Mouse (Mus musculus): Measurements from ENCODE around the gene Ulk3. TPM values are rescaled to one million over a fixed set of nuclear protein-coding genes. Genes with fewer than 3 reads are reported as not detected.

The Ulk3 gene
- 14.0 and 14.6 TPM in 2 replicates for polyA plus RNA-seq (2012; rRNA removed; ENCODE audit: low replicate concordance)

GRCm38 (mm10) chr9:57589224-57590126 is at the start of gene Ulk3:
TSS of gene Ulk3 (plus strand) at chr9:57589452.

DNA sequence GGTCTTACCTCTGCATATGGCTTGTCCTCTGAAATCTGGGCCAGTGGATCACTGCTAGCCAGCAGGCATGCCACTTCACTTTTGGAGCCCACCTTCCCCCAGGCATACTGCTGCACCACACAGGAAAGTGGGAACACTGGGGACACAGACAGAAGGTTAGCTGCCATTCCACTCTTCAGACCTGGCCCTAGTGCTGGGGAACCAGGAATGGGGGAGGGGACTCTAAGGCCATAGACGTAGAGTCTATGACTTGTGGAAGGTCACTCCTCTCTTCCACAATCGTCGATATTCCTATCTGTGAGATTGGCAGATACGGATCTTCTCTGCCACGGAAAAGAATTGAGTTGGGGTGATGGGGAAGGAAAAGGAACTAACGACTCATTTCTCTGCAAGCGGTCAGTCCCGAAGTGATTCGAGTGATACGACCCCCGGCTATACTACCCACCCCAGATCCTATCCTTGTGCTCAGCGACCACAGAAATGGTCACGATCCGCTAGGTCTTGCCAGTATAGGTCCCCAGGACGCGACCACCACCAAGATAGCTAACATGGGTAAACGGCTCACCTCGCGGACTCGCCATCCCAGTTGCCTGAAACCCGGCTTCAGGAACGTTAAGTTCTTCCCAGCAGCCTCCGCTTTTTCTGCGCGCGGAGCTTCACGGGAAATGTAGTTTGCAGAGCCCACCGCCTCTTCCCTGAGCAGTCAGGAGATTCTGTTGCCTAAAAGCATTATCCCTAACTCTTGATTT is 36.9 kb upstream of the Ulk3 start, which contains the start of gene Mpi:
TSS of gene Mpi (minus strand) at position 625 of the 749 bp plus-strand sequence.

GRCm38 (mm10) chr9:57560861-57561710 is 28.2 kb upstream of the Ulk3 start, which contains the start of gene Scamp2:
TSS of gene Scamp2 (plus strand) at chr9:57560943.

GRCm38 (mm10) chr9:57606139-57606851 is 17.0 kb downstream of the Ulk3 start, which contains the start of gene Cplx3:
TSS of gene Cplx3 (minus strand) at chr9:57606281.

DNA sequence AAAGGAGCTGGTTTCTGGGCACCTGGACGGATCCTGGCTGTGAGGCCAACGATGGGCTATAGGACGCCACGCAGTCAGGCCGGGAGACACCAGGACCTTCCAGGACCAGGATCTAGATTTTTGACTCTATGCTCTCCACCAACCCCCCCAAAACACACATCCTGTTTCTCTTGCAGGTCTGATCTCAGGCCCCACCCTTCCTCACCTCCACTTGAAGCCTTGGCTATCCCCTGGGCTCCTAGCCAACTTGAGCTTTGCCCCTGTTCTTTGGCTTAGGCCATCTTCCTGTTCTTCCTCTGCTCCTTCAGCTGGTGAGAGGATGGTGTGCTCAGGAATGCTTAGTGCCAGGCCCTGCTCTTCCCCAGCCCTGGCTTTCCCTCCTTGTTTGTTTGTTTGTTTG is 31.4 kb downstream of the Ulk3 start, which contains the start of gene Lman1l:
TSS of gene Lman1l (minus strand) at position 101 of the 400 bp plus-strand sequence.

Other genes starting within 250 kb of the Ulk3 start
- 17.8 and 25.2 TPM in 2 replicates for gene Ppcdc, start 149.3 kb upstream of the Ulk3 start, polyA plus RNA-seq (2012; rRNA removed; ENCODE audit: low replicate concordance)
- 134 and 141 TPM in 2 replicates for gene Scamp5, start 121.4 kb upstream of the Ulk3 start, polyA plus RNA-seq (2012; rRNA removed; ENCODE audit: low replicate concordance)
- 3.0 and 7.2 TPM in 2 replicates for gene Rpp25, start 85.4 kb upstream of the Ulk3 start, polyA plus RNA-seq (2012; rRNA removed; ENCODE audit: low replicate concordance)
- gene Cox5a, start 68.2 kb upstream of the Ulk3 start, polyA plus RNA-seq (2012; rRNA removed; ENCODE audit: low replicate concordance) = 1,517 and 2,988 TPM in 2 replicates
- gene Fam219b, start 51.9 kb upstream of the Ulk3 start, polyA plus RNA-seq (2012; rRNA removed; ENCODE audit: low replicate concordance) = 5.5 and 9.4 TPM in 2 replicates
- gene Mpi, start 36.7 kb upstream of the Ulk3 start, polyA plus RNA-seq (2012; rRNA removed; ENCODE audit: low replicate concordance) = 49.8 and 96.3 TPM in 2 replicates
- gene Scamp2, start 28.5 kb upstream of the Ulk3 start, polyA plus RNA-seq (2012; rRNA removed; ENCODE audit: low replicate concordance) = 141 and 204 TPM in 2 replicates
- not detected in 2 replicates for gene Cplx3, start 16.8 kb downstream of the Ulk3 start, polyA plus RNA-seq (2012; rRNA removed; ENCODE audit: low replicate concordance)
- gene Lman1l, start 31.3 kb downstream of the Ulk3 start, polyA plus RNA-seq (2012; rRNA removed; ENCODE audit: low replicate concordance) = not detected in 2 replicates
- 59.9 and 96.3 TPM in 2 replicates for gene Csk, start 64.2 kb downstream of the Ulk3 start, polyA plus RNA-seq (2012; rRNA removed; ENCODE audit: low replicate concordance)
- gene Cyp1a2, start 94.3 kb downstream of the Ulk3 start, polyA plus RNA-seq (2012; rRNA removed; ENCODE audit: low replicate concordance) = 0.60 TPM in 1 of 2 replicates, not detected in the other
- 4.5 and 47.1 TPM in 2 replicates for gene Cyp1a1, start 98.5 kb downstream of the Ulk3 start, polyA plus RNA-seq (2012; rRNA removed; ENCODE audit: low replicate concordance)
- gene Edc3, start 119.1 kb downstream of the Ulk3 start, polyA plus RNA-seq (2012; rRNA removed; ENCODE audit: low replicate concordance) = 6.1 and 6.2 TPM in 2 replicates
- gene Clk3, start 176.4 kb downstream of the Ulk3 start, polyA plus RNA-seq (2012; rRNA removed; ENCODE audit: low replicate concordance) = 41.9 and 49.1 TPM in 2 replicates
- 7.4 and 7.8 TPM in 2 replicates for gene Arid3b, start 247.3 kb downstream of the Ulk3 start, polyA plus RNA-seq (2012; rRNA removed; ENCODE audit: low replicate concordance)

All from duodenum, adult 2 months (tissue).